Mouse (Mus musculus): Measurements from ENCODE around the gene Ddx54. TPM values are rescaled to one million over a fixed set of nuclear protein-coding genes. Genes with fewer than 3 reads are reported as not detected.
A peak's percentile ranks its signal among the peaks of the same experiment; 100 is the strongest.

Gene Ddx54
- total RNA-seq (2021) = 38.6 and 45.9 TPM in 2 replicates
- long read RNA-seq, experiment 1, full-length matches to known transcripts = 89 of 116 reads
- long read RNA-seq, experiment 1, partial matches to known transcripts = 22 of 116 reads
- long read RNA-seq, experiment 1, other reads (novel, unspliced or antisense) = 5 of 116 reads
- long read RNA-seq, experiment 2, full-length matches to known transcripts = 72 of 93 reads
- long read RNA-seq, experiment 2, partial matches to known transcripts = 17 of 93 reads
- long read RNA-seq, experiment 2, other reads (novel, unspliced or antisense) = 4 of 93 reads

- peak; percentile 97 for DNase-seq
These were observed at the start of gene Ddx54, which contains the start of gene Rita1 for GRCm38 (mm10) chr5:120612442-120612821. TSS of gene Ddx54 (plus strand) at chr5:120612739. TSS of gene Rita1 (minus strand) at chr5:120612589.

GRCm38 (mm10) chr5:120562956-120563913 is 49.3 kb upstream of the Ddx54 start:
- DNase-seq = peak; percentile 81

GRCm38 (mm10) chr5:120563914-120564311 is 48.6 kb upstream of the Ddx54 start:
- no peak for DNase-seq

GRCm38 (mm10) chr5:120565171-120565905 is 47.2 kb upstream of the Ddx54 start:
- peak; percentile 51 for DNase-seq

GRCm38 (mm10) chr5:120566101-120566500 is 46.4 kb upstream of the Ddx54 start:
- DNase-seq = peak; percentile 52

- no peak for DNase-seq
These were observed 45.8 kb upstream of the Ddx54 start for GRCm38 (mm10) chr5:120566681-120567252.

- DNase-seq = peak; percentile 88
These were observed 45.3 kb upstream of the Ddx54 start for GRCm38 (mm10) chr5:120567253-120567701.

GRCm38 (mm10) chr5:120567761-120568211 is 44.8 kb upstream of the Ddx54 start:
- DNase-seq = no peak

- DNase-seq = peak; percentile 59
These were observed 44.2 kb upstream of the Ddx54 start for GRCm38 (mm10) chr5:120568336-120568768.

- peak; percentile 63 for DNase-seq
These were observed 43.6 kb upstream of the Ddx54 start for GRCm38 (mm10) chr5:120568964-120569363.

GRCm38 (mm10) chr5:120569791-120570190 is 42.7 kb upstream of the Ddx54 start:
- no peak for DNase-seq

GRCm38 (mm10) chr5:120570289-120570897 is 42.1 kb upstream of the Ddx54 start:
- DNase-seq = no peak

GRCm38 (mm10) chr5:120571056-120571740 is 41.3 kb upstream of the Ddx54 start:
- DNase-seq = no peak

GRCm38 (mm10) chr5:120574469-120575063 is 38.0 kb upstream of the Ddx54 start:
- no peak for DNase-seq

- DNase-seq = no peak
These were observed 35.7 kb upstream of the Ddx54 start for GRCm38 (mm10) chr5:120576781-120577301.

- peak; percentile 49 for DNase-seq
These were observed 34.6 kb upstream of the Ddx54 start for GRCm38 (mm10) chr5:120577935-120578441.

- DNase-seq = peak; percentile 79
These were observed 33.9 kb upstream of the Ddx54 start for GRCm38 (mm10) chr5:120578504-120579081.

- DNase-seq = peak; percentile 75
These were observed 33.2 kb upstream of the Ddx54 start for GRCm38 (mm10) chr5:120579211-120579897.

Data from adrenal gland, postnatal 14 days (tissue).